17 mouse cellular contexts compared by ENCODE assay signal in genomic region chr1:84951566-84951965, GRCm38 (mm10). TPM values are rescaled to one million over a fixed set of nuclear protein-coding genes. Genes with fewer than 3 reads are reported as not detected.
DNase-seq lines count a peak whose midpoint lies in the region.
"Had no signal": no experiment of that assay in that cellular context is flagged by ENCODE, and none has a peak within 500 bp of the region (broad histone marks: within the 10 kb centered on the region; RNA-seq: fewer than 3 reads in every experiment).

No protein-coding gene starts in this region.

- DNase-seq in gastrocnemius, adult 18-20 months (ENCODE audit: low spot score), result peak; percentile 0
- DNase-seq in gastrocnemius, postnatal 10 days, result no peak
- peak; percentile 73 for DNase-seq in adrenal gland, postnatal 10 days
- peak; percentile 47 for DNase-seq in cerebellum, adult 11-12 months
- peak; percentile 54 to 62 for DNase-seq in cerebellum, postnatal 14 days
- no peak for DNase-seq in ovary, postnatal 36 days (ENCODE audit: low spot score)
- DNase-seq in urinary bladder, adult 2 months (ENCODE audit: low spot score), result no peak
- no peak for DNase-seq in spleen, adult 12 weeks (ENCODE audit: low spot score)
- DNase-seq: forebrain, postnatal 0 days; kidney, adult 11 months; lung, postnatal 14 days; spleen, adult 18-20 months; thymus, postnatal 36 days had no signal

RNA-seq across cellular contexts. Expression of gene Slc16a14, which starts 16.6 kb away (rescaled TPM):
- under 1 TPM in 1 of 2 experiments, not detected in 1; 0.21 TPM for total RNA-seq in gastrocnemius, adult 18-20 months (2021)
- total RNA-seq in gastrocnemius, postnatal 10 days (2021), result not detected
- 1 to 10 TPM in 1 of 2 experiments, under 1 TPM in 1; 0.66 to 1.4 TPM for total RNA-seq in adrenal gland, postnatal 10 days (2021)
- polyA plus RNA-seq in urinary bladder, adult 2 months (2012; rRNA removed), result 4.1 and 4.4 TPM in 2 replicates
- total RNA-seq: hematopoietic stem cell, adult 5-6 weeks had no signal
- polyA plus RNA-seq: activated CD4-positive, CD25-positive, alpha-beta regulatory T cell, adult 4 months; CD4-positive, CD25-positive, alpha-beta regulatory T cell, adult 4 months; liver, embryonic 15.5 days had no signal

Comparison
In these comparisons a context has a peak if more than half of its experiments do, and no peak if none do; other contexts are left out.
1. DNase-seq: peak in gastrocnemius, adult 18-20 months (single experiment), adrenal gland, postnatal 10 days (single experiment), cerebellum, adult 11-12 months (single experiment) and cerebellum, postnatal 14 days (2 of 2); none in gastrocnemius, postnatal 10 days (single experiment), ovary, postnatal 36 days (single experiment), urinary bladder, adult 2 months (single experiment) and spleen, adult 12 weeks (single experiment).